Mouse (Mus musculus) ES-CJ7 (cell line): Measurements from ENCODE around the gene Lama4.
A peak's percentile ranks its signal among the peaks of the same experiment; 100 is the strongest.

Experiments
- DNase-seq: peaks from one replicate; pipeline ENCODE4 v3.0.0; 2011; ENCODE audit warnings: low read depth, low spot score

Gene Lama4

DNA sequence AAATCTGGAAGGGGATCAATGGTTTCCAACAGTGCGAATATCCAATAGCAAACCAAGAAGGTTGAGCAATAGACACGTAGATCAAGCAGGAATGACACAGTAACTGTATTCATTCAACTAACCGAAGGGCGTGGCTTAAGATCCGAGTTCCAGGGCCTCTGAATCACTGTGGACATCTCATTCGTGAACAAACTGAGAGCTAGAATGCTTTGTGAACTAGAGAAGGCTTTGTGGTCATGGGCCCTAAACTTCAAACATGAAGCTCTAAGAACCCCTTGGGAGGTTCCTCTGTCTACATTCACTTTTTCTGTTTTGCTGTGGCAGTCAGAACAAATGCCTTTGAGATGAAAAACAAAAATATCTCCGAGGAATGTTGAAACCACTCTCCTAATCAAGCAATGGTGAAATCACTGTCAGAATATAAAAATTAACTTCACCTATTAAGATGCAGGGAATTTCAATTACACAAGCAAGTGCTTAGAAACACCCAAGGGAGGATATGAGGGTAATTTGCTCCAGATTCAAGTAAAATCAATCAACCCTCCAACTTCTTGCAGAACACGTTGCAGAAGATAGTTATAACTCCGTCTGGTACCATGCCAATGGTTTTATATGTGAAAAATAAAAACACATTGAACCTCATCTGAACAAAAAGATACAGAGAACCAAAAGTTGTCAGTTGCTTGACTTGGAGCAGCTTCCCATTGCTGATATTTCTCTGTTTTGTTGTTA, 29.6 kb downstream of the Lama4 start:
- DNase-seq, result no peak

GRCm38 (mm10) chr10:38995896-38996295, 30.6 kb downstream of the Lama4 start:
- no peak for DNase-seq

DNA sequence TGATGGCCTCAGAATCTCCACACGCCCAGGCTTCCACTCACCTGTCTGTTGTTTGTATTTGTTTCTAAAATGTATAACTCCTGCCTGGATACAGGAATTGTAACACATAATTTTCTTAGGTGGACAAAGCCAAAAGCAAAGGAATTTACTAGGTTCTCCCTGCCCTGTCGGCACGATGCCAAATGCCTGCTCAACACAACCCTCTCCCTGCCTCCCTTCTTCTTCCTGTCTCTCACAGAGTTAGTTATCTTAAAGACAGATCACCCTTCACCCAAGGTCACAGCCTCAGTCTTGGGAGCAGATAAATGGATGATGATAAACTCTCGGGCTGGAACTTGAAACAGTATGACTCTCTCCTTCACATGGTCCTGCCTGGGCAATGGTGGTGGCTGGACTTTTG, 35.6 kb downstream of the Lama4 start:
- DNase-seq, result no peak

DNA sequence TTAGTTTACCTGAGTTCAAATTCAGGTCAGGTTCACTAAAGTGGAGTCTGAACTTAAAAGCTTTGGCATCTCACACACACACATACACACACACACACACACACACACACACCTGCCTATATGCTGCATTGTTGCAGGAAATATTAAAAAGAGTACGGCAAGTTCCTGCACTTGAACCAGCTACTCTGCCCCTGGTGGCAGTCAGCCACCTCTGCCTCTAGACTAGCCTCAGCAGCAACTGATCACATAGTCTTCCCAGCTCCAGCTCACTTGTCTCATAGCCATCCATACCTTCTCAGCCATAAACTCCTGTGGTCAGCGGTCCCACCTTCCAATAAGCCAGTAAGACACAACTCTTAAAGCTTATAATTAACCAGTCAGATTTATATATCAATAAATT, 37.2 kb downstream of the Lama4 start:
- DNase-seq, result peak; percentile 13

DNA sequence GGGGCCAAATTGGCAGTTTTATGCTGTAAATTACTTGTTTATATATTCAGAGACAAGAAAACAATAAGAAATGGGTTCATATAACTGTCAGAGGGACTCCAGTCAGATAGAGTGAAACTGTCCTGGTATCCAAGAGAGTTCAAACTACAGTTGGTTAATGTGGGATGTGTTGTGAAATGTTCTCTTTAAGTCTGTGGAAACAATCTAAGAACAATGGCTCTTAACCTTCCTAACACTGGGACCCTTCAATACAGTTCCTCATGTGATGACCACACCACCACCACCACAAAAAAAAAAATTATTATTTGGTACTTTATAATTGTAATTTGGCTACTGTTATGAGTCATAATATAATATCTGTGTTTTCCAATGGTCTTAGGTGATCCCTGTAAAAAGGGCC, 38.2 kb downstream of the Lama4 start:
- DNase-seq, result no peak

DNA sequence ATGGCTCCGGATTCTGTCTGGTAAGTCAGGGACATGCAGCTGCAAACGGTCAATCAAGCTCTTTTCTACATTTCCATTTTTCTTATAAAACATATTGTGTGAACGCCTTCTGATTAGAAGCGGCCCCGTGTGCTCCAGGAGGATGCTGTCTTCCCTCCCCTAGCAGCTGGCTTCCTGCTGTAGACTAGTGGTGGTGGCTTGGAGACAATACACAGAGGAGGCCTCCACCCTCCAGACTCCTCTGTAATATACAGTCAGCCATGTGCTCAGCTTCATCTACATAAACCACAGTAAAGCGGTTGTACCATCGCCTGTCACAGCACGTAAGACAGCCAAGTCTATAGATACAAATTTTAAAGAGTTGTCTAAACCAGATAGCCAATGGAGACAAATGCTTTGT, 40.2 kb downstream of the Lama4 start:
- no peak for DNase-seq

- DNase-seq, result no peak
Measured at GRCm38 (mm10) chr10:39006433-39007105, 41.3 kb downstream of the Lama4 start.

DNA sequence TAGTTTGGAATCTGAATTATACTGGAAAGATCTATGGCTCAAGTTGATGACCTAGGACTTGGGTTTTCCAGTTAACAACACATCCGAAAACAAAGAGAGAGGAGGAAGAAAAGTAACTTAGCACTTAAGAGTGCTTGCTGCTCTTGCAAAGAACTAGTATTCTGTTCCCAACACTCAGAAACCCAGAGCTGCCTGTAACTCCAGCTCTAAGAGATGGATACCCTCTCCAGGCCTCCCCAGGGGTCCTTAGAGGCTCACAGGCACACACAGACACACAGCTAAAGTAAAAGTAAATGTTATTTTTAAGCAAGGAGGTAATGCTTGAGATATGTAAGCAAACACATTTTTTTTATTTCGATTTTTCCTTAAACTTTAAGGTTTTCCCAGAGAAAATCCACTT, 49.5 kb downstream of the Lama4 start:
- no peak for DNase-seq

GRCm38 (mm10) chr10:39017986-39018385, 52.7 kb downstream of the Lama4 start:
- DNase-seq, result no peak

DNA sequence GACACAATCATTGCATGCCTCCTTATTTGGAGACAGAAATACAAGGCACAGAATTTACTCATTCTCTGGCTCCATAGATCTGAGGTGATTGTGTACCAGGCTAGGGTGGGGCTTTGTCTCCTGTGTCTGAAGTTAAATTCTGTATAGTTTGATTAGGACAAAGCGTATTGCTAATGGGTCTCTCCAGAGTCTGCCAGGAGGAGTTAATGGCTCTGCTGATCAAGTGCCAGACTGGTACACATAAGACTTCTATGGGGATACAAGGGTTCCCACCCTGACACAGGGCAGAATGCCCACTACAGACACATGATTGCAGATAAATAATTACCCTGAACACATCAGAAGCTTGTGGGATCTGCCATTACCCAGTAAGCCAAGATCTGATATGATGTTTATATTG, 53.3 kb downstream of the Lama4 start:
- DNase-seq, result no peak

GRCm38 (mm10) chr10:39023618-39024256, 58.4 kb downstream of the Lama4 start:
- DNase-seq, result no peak

DNA sequence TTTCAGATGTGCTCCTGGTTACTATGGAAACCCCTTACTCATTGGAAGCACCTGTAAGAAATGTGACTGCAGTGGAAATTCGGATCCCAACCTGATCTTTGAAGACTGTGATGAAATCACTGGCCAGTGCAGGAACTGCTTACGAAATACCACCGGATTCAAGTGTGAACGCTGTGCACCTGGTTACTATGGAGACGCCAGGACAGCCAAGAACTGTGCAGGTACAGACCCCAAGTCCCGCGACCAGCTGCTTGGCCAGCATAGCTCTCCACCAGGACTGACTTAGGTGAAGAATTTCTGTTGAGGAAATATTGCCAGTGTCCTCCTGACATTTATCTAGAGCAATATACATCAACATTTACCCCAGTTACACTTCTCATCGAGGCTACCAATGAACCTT, 61.2 kb downstream of the Lama4 start:
- DNase-seq, result no peak

DNA sequence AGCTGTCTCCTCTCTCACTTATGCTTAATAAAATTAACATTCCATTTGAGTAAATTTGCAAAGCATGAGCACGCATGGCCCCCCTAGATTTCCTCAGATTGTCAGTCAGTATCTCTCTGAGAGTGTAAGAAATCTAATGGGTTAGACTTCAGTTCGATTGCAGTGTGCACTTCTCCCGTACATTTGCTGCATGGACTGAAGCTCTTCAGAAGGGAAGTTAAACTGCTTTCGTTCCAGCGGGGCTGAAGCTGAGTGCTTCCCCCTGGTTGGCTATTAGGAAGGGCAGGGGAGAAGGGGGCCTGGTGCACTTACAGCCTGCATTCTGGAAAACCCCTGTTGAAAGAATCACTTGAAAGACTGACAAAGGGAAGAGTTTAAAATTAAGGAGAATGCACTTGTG, 61.7 kb downstream of the Lama4 start:
- DNase-seq, result no peak

- no peak for DNase-seq
Measured at GRCm38 (mm10) chr10:39028403-39028802, 63.1 kb downstream of the Lama4 start.

DNA sequence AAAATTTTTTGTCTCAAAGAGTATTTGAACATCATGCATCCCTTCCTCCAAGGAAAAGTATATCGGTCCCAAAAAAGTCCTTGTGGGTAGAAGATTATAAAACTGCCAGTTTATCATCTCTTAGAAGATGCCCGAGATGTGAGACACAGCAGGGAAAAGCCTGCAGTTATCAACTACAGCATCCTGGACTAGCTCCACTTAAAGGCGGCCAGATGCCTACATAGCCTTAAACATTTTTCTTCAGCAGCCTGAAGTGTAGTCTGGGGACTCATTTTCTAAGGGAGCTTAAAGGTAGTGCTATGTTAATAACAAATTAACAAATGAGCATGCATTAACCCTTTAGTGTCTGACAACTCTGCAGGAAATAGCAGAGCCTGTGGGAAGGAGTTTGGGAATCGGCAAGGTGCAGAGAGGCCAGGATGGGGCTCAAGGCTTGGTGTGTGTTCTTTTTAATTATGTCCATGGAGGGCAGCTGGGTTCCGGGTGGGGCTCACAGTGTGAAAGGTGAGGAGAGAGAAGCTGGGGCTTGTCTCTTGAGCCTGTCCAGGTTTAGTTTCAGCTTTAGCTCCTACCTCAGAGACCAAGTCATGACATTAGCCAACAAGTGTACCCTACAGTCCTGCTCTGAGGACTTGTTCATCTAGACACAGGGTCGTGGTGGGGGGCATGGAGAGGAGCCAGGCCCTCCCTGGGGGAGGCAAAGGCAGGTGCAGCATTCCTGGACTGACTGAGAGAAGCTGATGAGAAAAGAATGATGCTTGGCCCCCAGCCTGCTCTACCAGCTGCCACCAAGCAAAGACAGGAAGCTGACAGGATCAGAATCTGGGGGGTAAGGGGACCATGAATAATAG, 64.2 kb downstream of the Lama4 start:
- no peak for DNase-seq

- DNase-seq, result no peak
Measured at GRCm38 (mm10) chr10:39030148-39030685, 64.9 kb downstream of the Lama4 start.

DNA sequence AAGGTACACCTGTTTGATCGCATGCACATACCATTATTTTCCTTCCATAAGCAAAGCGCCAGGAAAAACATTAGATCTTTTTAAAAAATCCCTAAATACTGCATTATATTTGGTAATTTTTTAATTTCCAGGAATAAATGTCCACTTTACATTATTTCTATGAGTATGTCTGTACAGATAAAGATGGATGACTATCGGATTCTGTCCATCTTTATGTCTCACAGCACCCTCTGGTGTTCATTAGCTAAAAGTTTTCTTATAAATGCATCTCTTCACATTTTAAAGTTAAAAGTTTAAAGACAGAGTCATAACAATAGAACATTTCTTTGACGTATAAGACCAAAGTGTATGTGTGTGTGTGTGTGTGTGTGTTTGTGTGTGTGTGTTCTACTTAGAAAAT, 74.2 kb downstream of the Lama4 start:
- peak; percentile 44 for DNase-seq

- no peak for DNase-seq
Measured at GRCm38 (mm10) chr10:39040026-39040425, 74.7 kb downstream of the Lama4 start.

DNA sequence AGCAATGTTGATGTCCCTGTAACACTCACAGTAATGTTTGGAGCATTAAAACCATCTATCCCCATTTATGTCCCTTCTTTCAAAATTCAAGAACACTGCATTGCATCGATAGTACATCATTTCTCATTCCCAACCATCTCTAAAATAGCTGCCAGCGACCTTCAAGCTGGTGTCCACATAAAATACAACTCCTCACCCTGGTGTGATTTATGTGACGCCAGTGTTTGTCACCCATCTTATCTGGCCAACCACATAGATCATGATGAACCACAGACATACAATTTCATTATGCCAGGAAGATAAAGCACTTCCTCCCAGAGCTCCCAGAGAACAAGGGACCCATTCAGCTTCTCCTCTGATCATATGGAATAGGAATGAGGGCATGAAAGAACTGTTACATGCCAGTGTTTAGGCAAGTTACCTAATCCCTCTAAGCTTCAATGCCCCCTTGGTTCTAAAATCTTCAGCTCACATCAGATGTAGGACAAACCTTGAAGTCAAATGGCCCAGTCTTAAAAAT, 79.2 kb downstream of the Lama4 start:
- no peak for DNase-seq

DNA sequence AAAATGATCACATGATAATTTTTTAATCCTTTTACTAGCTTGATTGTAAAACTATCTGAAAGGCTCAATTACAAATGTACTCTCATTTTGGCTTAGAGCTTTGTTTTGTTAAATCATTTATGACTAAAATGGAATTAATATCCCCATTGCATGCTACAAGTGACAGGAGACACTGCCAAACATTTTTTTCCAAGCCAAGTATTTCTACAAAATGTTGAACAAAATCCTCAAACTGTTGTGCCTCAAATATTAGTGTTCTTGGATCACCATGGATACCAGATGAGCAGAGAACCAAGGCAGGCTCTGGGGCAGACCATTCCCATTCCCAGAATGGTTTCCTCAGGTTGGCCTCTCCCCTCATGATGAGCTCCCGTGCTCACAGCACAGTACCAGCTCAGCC, 79.8 kb downstream of the Lama4 start:
- no peak for DNase-seq

DNA sequence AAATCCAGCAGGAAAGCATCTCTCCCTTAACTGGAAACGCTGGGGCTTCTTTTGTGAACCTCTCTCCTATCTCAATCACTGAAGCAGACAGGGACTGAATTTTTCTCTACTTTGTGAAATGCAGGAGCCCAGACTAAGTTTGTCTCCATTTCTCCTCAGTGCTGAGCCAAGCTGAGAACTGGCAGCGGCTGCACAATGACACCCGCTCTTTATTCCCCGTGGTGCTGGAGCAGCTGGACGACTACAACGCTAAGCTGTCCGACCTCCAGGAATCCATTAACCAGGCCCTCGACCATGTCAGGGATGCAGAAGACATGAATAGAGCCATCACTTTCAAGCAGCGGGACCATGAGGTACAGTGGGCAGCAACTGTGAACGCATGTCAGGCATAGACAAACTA, 82.5 kb downstream of the Lama4 start:
- no peak for DNase-seq
